Mouse (Mus musculus): ENCODE data around the gene Cep95. TPM values are rescaled to one million over a fixed set of nuclear protein-coding genes. Genes with fewer than 3 reads are reported as not detected.

The Cep95 gene
- total and polyA plus RNA-seq, 3 experiments: 17.5 to 21.7 (median 19.3) TPM

DNA sequence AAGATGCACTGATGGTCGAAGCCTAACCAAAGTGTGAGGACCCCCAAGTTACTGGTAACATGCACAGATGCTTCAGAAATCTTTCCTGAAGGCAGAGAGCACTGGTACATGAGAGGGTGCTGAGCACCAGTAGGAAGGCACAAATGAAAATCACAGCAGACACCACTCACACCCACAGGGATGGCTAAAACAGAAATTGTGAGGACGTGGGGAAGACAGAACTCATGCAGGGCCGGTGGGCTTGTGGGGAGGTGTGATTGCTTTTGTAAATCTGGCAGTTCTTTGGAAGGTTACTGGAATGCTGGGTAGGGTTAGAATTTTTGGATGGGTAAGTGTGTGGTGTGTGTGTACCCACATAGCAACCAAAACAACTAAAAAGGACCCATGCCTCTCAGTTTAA, 28.1 kb downstream of the Cep95 start:
- H3K4me2 ChIP-seq (ENCODE audit: insufficient read depth, low read depth, poor library complexity, severe bottlenecking): no peak overlapping the region
- no peak overlapping the region for H3K27ac ChIP-seq (ENCODE audit: insufficient read depth, low read depth)
- TF ChIP-seq ZC3H11A (IDR thresholded peaks at IDR 0.05; ENCODE audit: low read depth, low read length) (no peak), USF2 (conservative IDR thresholded peaks at IDR 0.05; ENCODE audit: low read depth, low read length) (no peak), E2F4 (IDR thresholded peaks at IDR 0.05; ENCODE audit: insufficient replicate concordance, low read depth, low read length) (no peak)
- no peaks in the 10 kb centered on the region for H3K4me1 ChIP-seq (ENCODE audit: control insufficient read depth in 1 of 2, insufficient read depth in 2 of 2)
- dilution Hi-C loops (cut with MboI; ENCODE audit: extremely low pct_ligation_motif_present, extremely low pct_unique_long_range_greater_than_20kb, low sequenced_read_pairs): no loop called here
- peaks cover 80 to 95% of the 10 kb centered on the region in 2 experiments for H3K36me3 ChIP-seq (replicated peaks in 1 of 2; ENCODE audit: control insufficient read depth in 1 of 2, insufficient read depth in 1 of 2, low read length in 1 of 2)
- no peaks in the 10 kb centered on the region for H3K9me3 ChIP-seq (replicated peaks; ENCODE audit: low read length)
- no peak overlapping the region for H3K4me3 ChIP-seq (replicated peaks in 1 of 3; ENCODE audit: low read depth in 2 of 3, low read length in 2 of 3, poor library complexity in 1 of 3)
- H3K9ac ChIP-seq (ENCODE audit: insufficient read depth, low read depth): no peak overlapping the region
- in situ Hi-C loops (cut with MboI; ENCODE audit: low pct_ligation_motif_present, low pct_unique_long_range_greater_than_20kb, low sequenced_read_pairs): no loop called here
- no peak for DNase-seq (ENCODE audit: extremely low read depth)
- H3K27me3 ChIP-seq (replicated peaks): no peaks in the 10 kb centered on the region
- H3K79me2 ChIP-seq (replicated peaks; ENCODE audit: control insufficient read depth, extremely low read depth, insufficient read depth, poor library complexity, severe bottlenecking): no peaks in the 10 kb centered on the region

DNA sequence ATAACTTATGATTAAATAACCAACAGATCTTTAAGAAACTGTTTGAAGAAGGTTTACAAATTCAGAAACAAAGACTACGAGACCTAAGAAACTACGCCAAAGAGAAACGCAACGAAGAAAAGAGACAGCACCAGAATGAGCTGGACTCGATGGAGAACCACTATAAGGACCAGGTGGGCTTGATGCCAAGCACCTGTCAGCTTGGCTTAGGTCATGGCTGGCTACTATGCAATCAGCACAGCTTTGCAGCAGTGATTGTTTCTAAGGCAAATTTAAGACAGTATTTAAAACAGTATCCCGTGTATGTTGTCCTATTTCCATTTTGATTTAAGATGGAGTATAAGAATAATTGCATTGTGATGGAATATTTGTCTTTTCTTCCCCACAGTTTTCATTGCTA, 28.8 kb downstream of the Cep95 start:
- H3K79me2 ChIP-seq (replicated peaks; ENCODE audit: control insufficient read depth, extremely low read depth, insufficient read depth, poor library complexity, severe bottlenecking): no peaks in the 10 kb centered on the region
- no peak for TF ChIP-seq TBP (conservative IDR thresholded peaks at IDR 0.05; ENCODE audit: low read depth, low read length)
- TF ChIP-seq MAZ (IDR thresholded peaks at IDR 0.05; ENCODE audit: low read depth, low read length): no peak
- no peak for TF ChIP-seq RCOR1 (conservative IDR thresholded peaks at IDR 0.05; ENCODE audit: low read depth, low read length)
- no peak for TF ChIP-seq ELF1 (IDR thresholded peaks at IDR 0.05; ENCODE audit: low read depth, low read length)
- H3K9ac ChIP-seq (ENCODE audit: insufficient read depth, low read depth): no peak overlapping the region
- H3K36me3 ChIP-seq (replicated peaks in 1 of 2; ENCODE audit: control insufficient read depth in 1 of 2, insufficient read depth in 1 of 2, low read length in 1 of 2): peaks cover 78 to 95% of the 10 kb centered on the region in 2 experiments
- no peak overlapping the region for H3K4me2 ChIP-seq (ENCODE audit: insufficient read depth, low read depth, poor library complexity, severe bottlenecking)
- no peak overlapping the region for H3K27ac ChIP-seq (ENCODE audit: insufficient read depth, low read depth)
- H3K27me3 ChIP-seq (replicated peaks): no peaks in the 10 kb centered on the region
- DNase-seq (ENCODE audit: extremely low read depth): no peak
- H3K4me1 ChIP-seq (ENCODE audit: control insufficient read depth in 1 of 2, insufficient read depth in 2 of 2): no peaks in the 10 kb centered on the region
- H3K4me3 ChIP-seq (replicated peaks in 1 of 3; ENCODE audit: low read depth in 2 of 3, low read length in 2 of 3, poor library complexity in 1 of 3): no peak overlapping the region
- dilution Hi-C loops (cut with MboI; ENCODE audit: extremely low pct_ligation_motif_present, extremely low pct_unique_long_range_greater_than_20kb, low sequenced_read_pairs): no loop called here
- no peaks in the 10 kb centered on the region for H3K9me3 ChIP-seq (replicated peaks; ENCODE audit: low read length)
- in situ Hi-C loops (cut with MboI; ENCODE audit: low pct_ligation_motif_present, low pct_unique_long_range_greater_than_20kb, low sequenced_read_pairs): no loop called here

DNA sequence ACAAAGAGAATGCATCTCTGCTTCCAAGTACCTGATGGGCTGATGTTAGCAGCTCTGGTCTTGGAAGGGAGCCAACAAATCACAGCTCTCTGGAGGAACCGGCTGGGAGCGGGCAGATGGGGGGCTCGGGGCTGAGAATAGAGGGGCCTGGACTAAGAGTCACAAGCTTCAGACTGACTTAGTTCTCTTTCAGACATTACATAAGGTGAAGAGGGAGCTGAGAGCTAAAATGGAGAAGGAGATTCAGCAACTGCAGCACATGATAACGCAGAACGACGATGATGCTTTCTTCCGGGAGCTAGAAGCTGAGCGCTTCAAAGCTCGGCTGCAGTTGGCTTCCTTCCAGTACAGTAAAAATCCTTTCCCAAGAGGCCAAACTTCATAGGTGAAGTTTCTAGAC, 29.3 kb downstream of the Cep95 start:
- H3K9me3 ChIP-seq (replicated peaks; ENCODE audit: low read length): no peaks in the 10 kb centered on the region
- no peaks in the 10 kb centered on the region for H3K4me1 ChIP-seq (ENCODE audit: control insufficient read depth in 1 of 2, insufficient read depth in 2 of 2)
- no peak overlapping the region for H3K4me3 ChIP-seq (replicated peaks in 1 of 3; ENCODE audit: low read depth in 2 of 3, low read length in 2 of 3, poor library complexity in 1 of 3)
- H3K79me2 ChIP-seq (replicated peaks; ENCODE audit: control insufficient read depth, extremely low read depth, insufficient read depth, poor library complexity, severe bottlenecking): no peaks in the 10 kb centered on the region
- no peak overlapping the region for H3K9ac ChIP-seq (ENCODE audit: insufficient read depth, low read depth)
- H3K4me2 ChIP-seq (ENCODE audit: insufficient read depth, low read depth, poor library complexity, severe bottlenecking): no peak overlapping the region
- in situ Hi-C loops (cut with MboI; ENCODE audit: low pct_ligation_motif_present, low pct_unique_long_range_greater_than_20kb, low sequenced_read_pairs): no loop called here
- DNase-seq (ENCODE audit: extremely low read depth): no peak
- no peaks in the 10 kb centered on the region for H3K27me3 ChIP-seq (replicated peaks)
- H3K27ac ChIP-seq (ENCODE audit: insufficient read depth, low read depth): no peak overlapping the region
- dilution Hi-C loops (cut with MboI; ENCODE audit: extremely low pct_ligation_motif_present, extremely low pct_unique_long_range_greater_than_20kb, low sequenced_read_pairs): no loop called here
- no peak for TF ChIP-seq USF2 (conservative IDR thresholded peaks at IDR 0.05; ENCODE audit: low read depth, low read length)
- no peak for TF ChIP-seq MAX (IDR thresholded peaks at IDR 0.05; ENCODE audit: low read length)
- no peak for TF ChIP-seq CHD2 (IDR thresholded peaks at IDR 0.05; ENCODE audit: low read length)
- TF ChIP-seq CTCF (conservative IDR thresholded peaks at IDR 0.05 in 1 of 2, IDR thresholded peaks at IDR 0.05 in 1 of 2; ENCODE audit: low read depth in 2 of 2, low read length in 2 of 2): no peak
- TF ChIP-seq TCF12 (IDR thresholded peaks at IDR 0.05; ENCODE audit: low read depth, low read length): no peak
- H3K36me3 ChIP-seq (replicated peaks in 1 of 2; ENCODE audit: control insufficient read depth in 1 of 2, insufficient read depth in 1 of 2, low read length in 1 of 2): peaks cover 77 to 95% of the 10 kb centered on the region in 2 experiments
